14 mouse cellular contexts compared by ENCODE assay signal in the genomic region with DNA sequence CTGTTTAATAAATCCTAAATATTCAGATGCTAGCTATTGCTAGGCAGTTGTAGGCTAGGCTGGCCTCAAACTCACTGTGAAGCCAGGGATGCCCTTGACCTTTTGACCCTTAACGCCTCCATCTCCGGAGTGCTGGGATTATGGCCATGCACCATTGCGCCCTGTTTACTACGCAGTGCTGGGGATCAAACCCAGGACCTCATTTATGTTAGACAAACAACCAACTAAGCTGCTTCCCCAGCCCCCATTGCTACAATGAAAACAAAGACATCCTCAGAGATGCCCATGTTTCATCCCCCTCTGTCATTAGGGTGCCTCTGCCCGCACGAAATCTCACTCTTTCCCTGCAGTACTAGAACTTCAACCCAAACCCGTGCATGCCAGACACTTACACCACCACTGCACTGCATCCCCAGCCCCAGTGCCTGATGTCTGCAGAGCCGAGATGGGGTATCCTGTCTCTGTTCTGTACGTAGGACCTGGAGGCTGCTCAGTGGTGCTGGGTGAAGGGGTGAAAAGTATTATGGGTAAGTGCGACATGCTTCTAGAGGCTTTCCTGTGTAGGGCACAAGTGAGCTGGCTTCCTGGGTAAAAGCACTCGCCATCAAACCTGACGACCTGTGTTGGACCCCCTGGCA. TPM values are rescaled to one million over a fixed set of nuclear protein-coding genes. Genes with fewer than 3 reads are reported as not detected.
A peak's percentile ranks its signal among the peaks of the same experiment; 100 is the strongest.
DNase-seq lines count a peak whose midpoint lies in the region; ATAC-seq and TF ChIP-seq lines count a peak whose summit lies in the region.
"Had no signal": no experiment of that assay in that cellular context is flagged by ENCODE, and none has a peak within 500 bp of the region (broad histone marks: within the 10 kb centered on the region; RNA-seq: fewer than 3 reads in every experiment).

No protein-coding gene starts in this region.

- H3K36me3 ChIP-seq in forebrain, embryonic 16.5 days (ENCODE audit: control insufficient read depth, insufficient read depth), result no peaks in the 10 kb centered on the region
- no peaks in the 10 kb centered on the region for H3K36me3 ChIP-seq in forebrain, embryonic 12.5 days (replicated peaks)
- no peaks in the 10 kb centered on the region for H3K36me3 ChIP-seq in kidney, embryonic 15.5 days
- H3K36me3 ChIP-seq in midbrain, embryonic 13.5 days, result no peaks in the 10 kb centered on the region
- no peaks in the 10 kb centered on the region for H3K36me3 ChIP-seq in midbrain, postnatal 0 days (ENCODE audit: insufficient read depth, low read length)
- H3K36me3 ChIP-seq in neural tube, embryonic 14.5 days (ENCODE audit: control insufficient read depth, insufficient read depth, low read length), result no peaks in the 10 kb centered on the region

- 0 out of 2 replicates have a peak, but pooled peaks have one; percentile 2 for ATAC-seq in forebrain, embryonic 16.5 days
- no peak; the same call in 1 of the 2 replicates for ATAC-seq in forebrain, embryonic 12.5 days (ENCODE audit: low FRiP score)
- 0 out of 2 replicates have a peak, but pooled peaks have one; percentile 23 for ATAC-seq in kidney, embryonic 15.5 days (replicated peaks; ENCODE audit: low FRiP score)
- ATAC-seq in midbrain, embryonic 13.5 days, result peak; percentile 49
- no peak for ATAC-seq in midbrain, postnatal 0 days (ENCODE audit: low FRiP score)
- peak; percentile 10; the same call in 1 of the 2 replicates for ATAC-seq in neural tube, embryonic 14.5 days (ENCODE audit: low read depth)

- H3K9me3 ChIP-seq in forebrain, embryonic 16.5 days (ENCODE audit: control insufficient read depth, low read length), result no peaks in the 10 kb centered on the region
- no peaks in the 10 kb centered on the region for H3K9me3 ChIP-seq in forebrain, embryonic 12.5 days
- no peaks in the 10 kb centered on the region for H3K9me3 ChIP-seq in kidney, embryonic 15.5 days (replicated peaks)
- no peaks in the 10 kb centered on the region for H3K9me3 ChIP-seq in midbrain, embryonic 13.5 days
- no peaks in the 10 kb centered on the region for H3K9me3 ChIP-seq in midbrain, postnatal 0 days (ENCODE audit: low read length)
- no peaks in the 10 kb centered on the region for H3K9me3 ChIP-seq in neural tube, embryonic 14.5 days (ENCODE audit: control insufficient read depth, low read length)

- no peak overlapping the region for H3K4me2 ChIP-seq in forebrain, embryonic 16.5 days (ENCODE audit: low read length)
- no peak overlapping the region for H3K4me2 ChIP-seq in forebrain, embryonic 12.5 days
- H3K4me2 ChIP-seq in kidney, embryonic 15.5 days, result no peak overlapping the region
- no peak overlapping the region for H3K4me2 ChIP-seq in midbrain, embryonic 13.5 days (replicated peaks)
- H3K4me2 ChIP-seq in midbrain, postnatal 0 days (ENCODE audit: low read depth, low read length, poor library complexity, severe bottlenecking), result no peak overlapping the region
- H3K4me2 ChIP-seq in neural tube, embryonic 14.5 days (ENCODE audit: low read depth, low read length), result no peak overlapping the region

- no peaks in the 10 kb centered on the region for H3K4me1 ChIP-seq in forebrain, embryonic 16.5 days (replicated peaks; ENCODE audit: control insufficient read depth, insufficient read depth, low read length)
- no peaks in the 10 kb centered on the region for H3K4me1 ChIP-seq in forebrain, embryonic 12.5 days
- H3K4me1 ChIP-seq in kidney, embryonic 15.5 days, result 0 out of 2 replicates have a peak, but pooled peaks cover 6% of the 10 kb centered on the region
- peaks cover 2% of the 10 kb centered on the region; the same call in 1 of the 2 replicates for H3K4me1 ChIP-seq in midbrain, embryonic 13.5 days (replicated peaks)
- no peaks in the 10 kb centered on the region for H3K4me1 ChIP-seq in midbrain, postnatal 0 days (ENCODE audit: insufficient read depth, low read length)
- no peaks in the 10 kb centered on the region for H3K4me1 ChIP-seq in neural tube, embryonic 14.5 days (ENCODE audit: control insufficient read depth, insufficient read depth, low read length)

- no peaks in the 10 kb centered on the region for H3K27me3 ChIP-seq in forebrain, embryonic 16.5 days (replicated peaks; ENCODE audit: control insufficient read depth, insufficient read depth, low read length)
- H3K27me3 ChIP-seq in forebrain, embryonic 12.5 days, result peaks cover 17% of the 10 kb centered on the region
- no peaks in the 10 kb centered on the region; the same call in 1 of the 2 replicates for H3K27me3 ChIP-seq in kidney, embryonic 15.5 days
- H3K27me3 ChIP-seq in midbrain, embryonic 13.5 days, result peaks cover 3% of the 10 kb centered on the region; the same call in 1 of the 2 replicates
- H3K27me3 ChIP-seq in midbrain, postnatal 0 days (ENCODE audit: insufficient read depth, low read length), result no peaks in the 10 kb centered on the region
- no peaks in the 10 kb centered on the region for H3K27me3 ChIP-seq in neural tube, embryonic 14.5 days (ENCODE audit: control insufficient read depth, insufficient read depth, low read length)

- no peak overlapping the region for H3K9ac ChIP-seq in forebrain, embryonic 16.5 days (replicated peaks; ENCODE audit: low read depth, low read length)
- H3K9ac ChIP-seq in forebrain, embryonic 12.5 days, result no peak overlapping the region
- H3K9ac ChIP-seq in kidney, embryonic 15.5 days, result no peak overlapping the region
- H3K9ac ChIP-seq in midbrain, embryonic 13.5 days (replicated peaks), result no peak overlapping the region
- H3K9ac ChIP-seq in midbrain, postnatal 0 days (replicated peaks; ENCODE audit: low read length, poor library complexity, severe bottlenecking), result no peak overlapping the region
- no peak overlapping the region for H3K9ac ChIP-seq in neural tube, embryonic 14.5 days (replicated peaks; ENCODE audit: low read depth, low read length)
- H3K9ac ChIP-seq: liver, embryonic 14.5 days had no signal

- 80% methylated on average over 12 of the region's 12 CpGs for WGBS in forebrain, embryonic 16.5 days
- 77% methylated on average over 12 of the region's 12 CpGs for WGBS in forebrain, embryonic 12.5 days
- 75% methylated on average over 12 of the region's 12 CpGs for WGBS in kidney, embryonic 15.5 days
- WGBS in midbrain, embryonic 13.5 days, result 73% methylated on average over 12 of the region's 12 CpGs
- WGBS in midbrain, postnatal 0 days, result 83% methylated on average over 12 of the region's 12 CpGs
- WGBS in neural tube, embryonic 14.5 days, result 78% methylated on average over 12 of the region's 12 CpGs

- no peak for DNase-seq in kidney, adult 8-10 months
- DNase-seq in midbrain, postnatal 0 days (ENCODE audit: low spot score), result no peak

- H3K4me3 ChIP-seq in forebrain, embryonic 16.5 days (replicated peaks; ENCODE audit: low read length), result no peak overlapping the region
- no peak overlapping the region for H3K4me3 ChIP-seq in forebrain, embryonic 12.5 days (replicated peaks)
- H3K4me3 ChIP-seq in kidney, embryonic 15.5 days (replicated peaks), result no peak overlapping the region
- H3K4me3 ChIP-seq in midbrain, embryonic 13.5 days (replicated peaks), result no peak overlapping the region
- H3K4me3 ChIP-seq in midbrain, postnatal 0 days (ENCODE audit: low read depth, low read length), result no peak overlapping the region
- H3K4me3 ChIP-seq in neural tube, embryonic 14.5 days (ENCODE audit: low read depth, low read length), result no peak overlapping the region

- no peak for TF ChIP-seq CTCF in midbrain, postnatal 0 days (IDR thresholded peaks at IDR 0.05)

- no peak overlapping the region for H3K27ac ChIP-seq in forebrain, embryonic 16.5 days (ENCODE audit: low read length)
- no peak overlapping the region for H3K27ac ChIP-seq in forebrain, embryonic 12.5 days
- H3K27ac ChIP-seq in kidney, embryonic 15.5 days, result no peak overlapping the region
- no peak overlapping the region for H3K27ac ChIP-seq in midbrain, embryonic 13.5 days
- H3K27ac ChIP-seq in midbrain, postnatal 0 days (ENCODE audit: low read depth, low read length), result no peak overlapping the region
- no peak overlapping the region for H3K27ac ChIP-seq in neural tube, embryonic 14.5 days (ENCODE audit: low read depth, low read length)
- H3K27ac ChIP-seq: liver, embryonic 14.5 days had no signal

RNA-seq across cellular contexts. Expression of a gene that starts 26.4 kb away (rescaled TPM):
- polyA plus RNA-seq in forebrain, embryonic 16.5 days (2015; fragmentation: Nextera tagmentation; extraction: Ambion mirVana), result 2.7 and 3.0 TPM in 2 replicates
- 6.5 and 7.5 TPM in 2 replicates for polyA plus RNA-seq in forebrain, embryonic 12.5 days (2016; fragmentation: Nextera tagmentation; extraction: Ambion mirVana)
- 18.5 and 18.9 TPM in 2 replicates for polyA plus RNA-seq in kidney, embryonic 15.5 days (2015; fragmentation: Nextera tagmentation; extraction: Ambion mirVana)
- polyA plus RNA-seq in midbrain, embryonic 13.5 days (2015; fragmentation: Nextera tagmentation; extraction: Ambion mirVana), result 2.2 and 3.8 TPM in 2 replicates
- total RNA-seq in midbrain, postnatal 0 days (2014; rRNA removed), result 1.8 and 3.7 TPM in 2 replicates
- polyA plus RNA-seq in midbrain, postnatal 0 days (2015; fragmentation: Nextera tagmentation; extraction: Ambion mirVana), result 1.9 and 2.3 TPM in 2 replicates
- 1.1 and 2.4 TPM in 2 replicates for polyA plus RNA-seq in neural tube, embryonic 14.5 days (2014; fragmentation: Nextera tagmentation; extraction: Ambion mirVana)
- total RNA-seq: monocyte, adult 5-6 weeks had no signal

RNA-seq across cellular contexts. Expression of a gene that starts 42.6 kb away (rescaled TPM):
- polyA plus RNA-seq in forebrain, embryonic 16.5 days (2015; fragmentation: Nextera tagmentation; extraction: Ambion mirVana), result 0.14 and 0.29 TPM in 2 replicates
- not detected in 2 replicates for polyA plus RNA-seq in forebrain, embryonic 12.5 days (2016; fragmentation: Nextera tagmentation; extraction: Ambion mirVana)
- not detected in 2 replicates for polyA plus RNA-seq in kidney, embryonic 15.5 days (2015; fragmentation: Nextera tagmentation; extraction: Ambion mirVana)
- polyA plus RNA-seq in midbrain, embryonic 13.5 days (2015; fragmentation: Nextera tagmentation; extraction: Ambion mirVana), result not detected in 2 replicates
- total RNA-seq in midbrain, postnatal 0 days (2014; rRNA removed), result 1.9 and 3.0 TPM in 2 replicates
- polyA plus RNA-seq in midbrain, postnatal 0 days (2015; fragmentation: Nextera tagmentation; extraction: Ambion mirVana), result 0.19 and 0.20 TPM in 2 replicates
- not detected in 2 replicates for polyA plus RNA-seq in neural tube, embryonic 14.5 days (2014; fragmentation: Nextera tagmentation; extraction: Ambion mirVana)
- total RNA-seq: gastrocnemius, postnatal 14 days; heart, postnatal 10 days; layer of hippocampus, adult 8-10 months; left cerebral cortex, adult 18-20 months; monocyte, adult 5-6 weeks had no signal
- polyA plus RNA-seq: frontal cortex, adult 2 months; liver, embryonic 14.5 days had no signal

Comparison
In these comparisons a context has a peak if more than half of its experiments do, and no peak if none do; other contexts are left out.
1. ATAC-seq: peak in forebrain, embryonic 16.5 days (single experiment), kidney, embryonic 15.5 days (single experiment), midbrain, embryonic 13.5 days (single experiment) and neural tube, embryonic 14.5 days (single experiment); none in forebrain, embryonic 12.5 days (single experiment) and midbrain, postnatal 0 days (single experiment).